Mouse (Mus musculus): ENCODE measurements around the gene Gtf3c2. TPM values are rescaled to one million over a fixed set of nuclear protein-coding genes. Genes with fewer than 3 reads are reported as not detected.
"Not testable (repeated sequence)": the region's sequence is repeated elsewhere in the genome, so short reads cannot be mapped to it uniquely, and the experiment has no call there.

The Gtf3c2 gene
- total and polyA plus RNA-seq, 2 experiments from 2014 or later = 49.8 to 52.9 TPM

DNA sequence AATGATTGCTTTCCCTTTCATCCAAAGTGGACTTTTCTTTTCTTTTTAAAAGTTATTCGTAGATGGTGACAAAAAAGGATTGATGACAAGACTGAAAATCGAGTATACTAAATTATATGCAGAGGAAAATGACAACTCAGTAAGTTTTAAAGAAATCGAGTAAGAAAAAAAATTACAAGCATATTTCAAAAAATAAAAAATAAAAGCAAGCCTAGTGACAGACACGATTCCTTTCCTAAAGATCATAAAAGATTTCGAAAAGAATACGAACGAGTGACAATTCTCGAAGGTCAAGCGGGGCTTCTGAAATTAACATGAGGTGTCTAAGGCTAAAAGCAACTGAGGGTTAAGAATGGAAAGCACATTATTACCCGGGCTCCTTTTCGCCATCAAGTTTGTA, 39.5 kb upstream of the Gtf3c2 start:
- H3K4me3 ChIP-seq (ENCODE audit: low read depth, low read length) = peak overlapping the region; percentile 100
- DNase-seq (no peak), ATAC-seq (no peak)
- H3K9ac ChIP-seq = peak overlapping the region; percentile 92
- peaks cover 4% of the 10 kb centered on the region; the same call in 1 of the 2 replicates for H3K4me1 ChIP-seq (ENCODE audit: insufficient read depth)
- H3K9me3 ChIP-seq (ENCODE audit: low read length) = no peaks in the 10 kb centered on the region
- TF ChIP-seq CTCF (IDR thresholded peaks at IDR 0.05; ENCODE audit: low read depth) = no peak
- 2% methylated on average over 11 of the region's 11 CpGs for WGBS
- peak overlapping the region; percentile 97 for H3K27ac ChIP-seq (ENCODE audit: low read depth, low read length)
- H3K36me3 ChIP-seq (ENCODE audit: insufficient read depth) = no peaks in the 10 kb centered on the region
- peak overlapping the region; percentile 79 for H3K4me2 ChIP-seq (ENCODE audit: low read depth)
- no peaks in the 10 kb centered on the region for H3K27me3 ChIP-seq (ENCODE audit: insufficient read depth, low read length)

DNA sequence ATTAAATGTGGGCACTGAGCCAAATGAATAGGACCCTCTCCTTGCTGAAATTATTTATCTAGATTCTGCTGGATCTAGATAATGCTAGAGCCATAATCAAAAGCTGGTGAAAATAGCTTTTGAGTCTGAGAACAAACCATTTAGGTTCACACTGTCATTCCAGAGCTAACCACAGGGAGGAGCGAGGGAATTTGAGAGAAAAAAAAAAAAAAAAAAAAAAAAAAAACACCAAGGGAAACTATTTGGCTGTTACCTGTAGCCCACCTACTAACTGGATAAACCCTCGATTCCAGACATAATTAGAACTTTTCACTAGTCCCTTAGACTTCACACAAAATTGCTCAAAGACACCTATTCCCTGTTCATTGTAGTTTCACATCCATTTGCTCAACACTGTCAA, 39.1 kb upstream of the Gtf3c2 start:
- Histone ChIP-seq H3K27me3 (ENCODE audit: insufficient read depth, low read length) (no peaks in the 10 kb centered on the region), H3K27ac (ENCODE audit: low read depth, low read length) (peak overlapping the region; percentile 36; the same call in 1 of the 2 replicates), H3K4me3 (ENCODE audit: low read depth, low read length) (peak overlapping the region; percentile 100), H3K36me3 (ENCODE audit: insufficient read depth) (no peaks in the 10 kb centered on the region), H3K4me1 (ENCODE audit: insufficient read depth) (peaks cover 4% of the 10 kb centered on the region; the same call in 1 of the 2 replicates), H3K9ac (0 out of 2 replicates have a peak overlapping the region, but pooled peaks have one; percentile 18), H3K4me2 (ENCODE audit: low read depth) (peak overlapping the region; percentile 79), H3K9me3 (ENCODE audit: low read length) (no peaks in the 10 kb centered on the region)
- peak; percentile 52 for TF ChIP-seq CTCF (IDR thresholded peaks at IDR 0.05; ENCODE audit: low read depth)
- no peak for ATAC-seq
- 3% methylated on average over 2 of the region's 2 CpGs for WGBS
- peak; percentile 59 for DNase-seq

DNA sequence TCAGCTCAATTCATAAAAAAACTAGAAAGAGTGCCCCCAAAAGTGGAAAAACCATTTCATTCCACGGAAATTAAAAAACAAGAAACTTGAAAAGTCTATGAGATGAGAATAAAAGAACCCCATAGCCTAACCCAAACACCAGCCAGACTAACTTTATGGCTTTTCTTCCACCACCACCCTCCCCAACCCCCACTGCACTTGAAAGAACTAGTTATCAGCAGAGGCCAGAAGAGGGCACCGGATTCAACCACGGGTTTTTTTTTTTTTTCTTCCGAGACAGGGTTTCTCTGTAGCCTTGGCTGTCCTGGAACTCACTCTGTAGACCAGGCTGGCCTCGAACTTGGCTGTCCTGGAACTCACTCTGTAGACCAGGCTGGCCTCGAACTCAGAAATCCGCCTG, 38.4 kb upstream of the Gtf3c2 start:
- no peaks in the 10 kb centered on the region for H3K27me3 ChIP-seq (ENCODE audit: insufficient read depth, low read length)
- H3K4me1 ChIP-seq (ENCODE audit: insufficient read depth) = peaks cover 4% of the 10 kb centered on the region; the same call in 1 of the 2 replicates
- DNase-seq (no peak), ATAC-seq (no peak)
- no peak overlapping the region for H3K27ac ChIP-seq (ENCODE audit: low read depth, low read length)
- no peaks in the 10 kb centered on the region for H3K36me3 ChIP-seq (ENCODE audit: insufficient read depth)
- no peak overlapping the region for H3K4me2 ChIP-seq (ENCODE audit: low read depth)
- no peak overlapping the region for H3K4me3 ChIP-seq (ENCODE audit: low read depth, low read length)
- TF ChIP-seq CTCF (IDR thresholded peaks at IDR 0.05; ENCODE audit: low read depth) = no peak
- H3K9ac ChIP-seq = no peak overlapping the region
- no peaks in the 10 kb centered on the region for H3K9me3 ChIP-seq (ENCODE audit: low read length)
- 74% methylated on average over 7 of the region's 7 CpGs for WGBS

DNA sequence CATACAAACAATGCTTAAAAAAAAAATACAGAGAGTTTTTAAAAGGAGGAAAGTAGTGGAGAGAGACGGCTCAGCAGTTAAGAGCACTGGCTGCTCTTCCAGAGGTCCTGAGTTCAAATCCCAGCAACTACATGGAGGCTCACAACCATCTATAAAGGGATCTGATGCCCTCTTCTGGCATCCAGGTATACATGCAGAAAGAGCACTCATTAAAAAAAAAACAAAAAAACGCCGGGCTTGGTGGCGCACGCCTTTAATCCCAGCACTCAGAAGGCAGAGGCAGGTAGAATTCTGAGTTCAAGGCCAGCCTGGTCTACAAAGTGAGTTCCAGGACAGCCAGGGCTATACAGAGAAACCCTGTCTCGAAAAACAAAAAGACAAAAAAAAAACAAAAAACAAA, 36.6 kb upstream of the Gtf3c2 start:
- not testable (repeated sequence) for H3K9me3 ChIP-seq (ENCODE audit: low read length); ATAC-seq
- WGBS = 91% methylated on average over 6 of the region's 6 CpGs

DNA sequence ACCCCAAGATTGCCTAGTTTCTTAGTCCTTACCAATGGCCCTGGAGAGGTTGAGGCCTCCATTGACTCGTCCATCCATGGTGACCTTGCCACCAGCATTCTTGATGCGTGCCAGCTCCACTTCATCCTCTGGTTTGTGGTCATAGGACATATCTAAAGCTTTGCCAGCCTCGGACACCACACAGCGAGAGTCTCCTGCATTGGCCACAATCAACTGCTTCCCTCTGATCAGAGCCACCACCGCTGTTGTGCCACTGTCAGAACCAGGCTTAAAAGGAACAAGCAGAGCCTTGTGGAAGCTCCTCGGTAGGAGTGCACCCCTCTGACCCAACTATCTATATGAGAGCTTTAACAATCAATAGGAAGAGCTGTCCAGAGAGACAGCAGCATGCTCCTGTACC, 24.5 kb upstream of the Gtf3c2 start:
- no peak for TF ChIP-seq CTCF (IDR thresholded peaks at IDR 0.05; ENCODE audit: low read depth)
- peaks cover 60% of the 10 kb centered on the region for H3K36me3 ChIP-seq (ENCODE audit: insufficient read depth)
- WGBS = 98% methylated on average over 6 of the region's 6 CpGs

More for the DNA sequence above, 36.6 kb upstream of the Gtf3c2 start:
- not testable (repeated sequence) for H3K9ac ChIP-seq; H3K4me2 ChIP-seq (ENCODE audit: low read depth); H3K27ac ChIP-seq (ENCODE audit: low read depth, low read length); DNase-seq; H3K4me1 ChIP-seq (ENCODE audit: insufficient read depth); H3K36me3 ChIP-seq (ENCODE audit: insufficient read depth); H3K4me3 ChIP-seq (ENCODE audit: low read depth, low read length); H3K27me3 ChIP-seq (ENCODE audit: insufficient read depth, low read length)

DNA sequence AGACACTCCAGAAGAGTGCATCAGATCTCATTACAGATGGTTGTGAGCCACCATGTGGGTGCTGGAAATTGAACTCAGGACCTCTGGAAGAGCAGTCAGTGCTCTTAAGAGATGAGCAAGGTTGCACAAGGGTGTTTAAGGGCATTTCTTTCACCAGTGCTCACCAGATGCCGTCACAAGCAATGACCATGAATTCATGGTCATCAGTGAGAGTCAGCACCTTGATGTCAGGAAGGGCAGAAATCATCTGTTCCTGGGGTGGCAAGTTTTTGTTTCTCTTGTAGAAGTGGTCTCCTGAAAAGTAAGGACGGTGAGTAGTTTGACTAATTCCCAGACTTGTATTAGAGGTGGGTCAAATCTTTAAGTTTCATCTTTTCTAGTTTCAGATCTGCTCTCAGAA, 23.9 kb upstream of the Gtf3c2 start:
- no peak for DNase-seq
- no peak overlapping the region for H3K9ac ChIP-seq
- no peak overlapping the region for H3K4me2 ChIP-seq (ENCODE audit: low read depth)
- H3K4me3 ChIP-seq (ENCODE audit: low read depth, low read length) = no peak overlapping the region
- TF ChIP-seq CTCF (IDR thresholded peaks at IDR 0.05; ENCODE audit: low read depth) = no peak
- peaks cover 65% of the 10 kb centered on the region for H3K36me3 ChIP-seq (ENCODE audit: insufficient read depth)
- H3K27ac ChIP-seq (ENCODE audit: low read depth, low read length) = no peak overlapping the region
- H3K27me3 ChIP-seq (ENCODE audit: insufficient read depth, low read length) = no peaks in the 10 kb centered on the region
- H3K9me3 ChIP-seq (ENCODE audit: low read length) = peaks cover 4% of the 10 kb centered on the region; the same call in 1 of the 2 replicates
- ATAC-seq = no peak
- WGBS = 89% methylated on average over 2 of the region's 2 CpGs
- peaks cover 6% of the 10 kb centered on the region; the same call in 1 of the 2 replicates for H3K4me1 ChIP-seq (ENCODE audit: insufficient read depth)

More for the DNA sequence above, 24.5 kb upstream of the Gtf3c2 start:
- Histone ChIP-seq H3K27ac (ENCODE audit: low read depth, low read length) (no peak overlapping the region), H3K9ac (no peak overlapping the region), H3K9me3 (ENCODE audit: low read length) (peaks cover 4% of the 10 kb centered on the region; the same call in 1 of the 2 replicates), H3K4me2 (ENCODE audit: low read depth) (no peak overlapping the region), H3K27me3 (ENCODE audit: insufficient read depth, low read length) (no peaks in the 10 kb centered on the region), H3K4me1 (ENCODE audit: insufficient read depth) (peaks cover 6% of the 10 kb centered on the region; the same call in 1 of the 2 replicates), H3K4me3 (ENCODE audit: low read depth, low read length) (no peak overlapping the region)
- DNase-seq (no peak), ATAC-seq (no peak)

DNA sequence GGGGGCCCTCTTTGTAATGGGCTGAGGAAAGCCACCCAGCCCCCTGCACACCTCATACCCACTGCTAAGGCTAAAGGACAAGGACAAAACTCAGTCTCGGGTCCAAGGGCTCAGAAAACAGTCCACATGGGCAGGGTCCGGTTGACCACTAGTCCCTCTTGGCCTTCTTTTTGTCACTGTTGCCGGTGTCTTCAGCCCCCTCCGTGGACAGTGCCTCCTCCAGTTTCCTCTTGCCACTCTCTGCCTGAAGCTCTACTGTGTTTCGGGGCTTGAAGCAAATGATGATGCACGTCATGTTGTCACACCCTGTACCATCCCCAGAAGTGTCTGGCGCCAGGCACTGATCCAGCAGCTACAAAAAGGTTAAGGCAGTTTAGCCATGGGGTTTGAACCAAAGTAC, 23.0 kb upstream of the Gtf3c2 start:
- Histone ChIP-seq H3K27me3 (ENCODE audit: insufficient read depth, low read length) (no peaks in the 10 kb centered on the region), H3K36me3 (ENCODE audit: insufficient read depth) (peaks cover 75% of the 10 kb centered on the region), H3K4me3 (ENCODE audit: low read depth, low read length) (no peak overlapping the region; the same call in 1 of the 2 replicates), H3K9me3 (ENCODE audit: low read length) (peaks cover 4% of the 10 kb centered on the region; the same call in 1 of the 2 replicates), H3K9ac (no peak overlapping the region), H3K27ac (ENCODE audit: low read depth, low read length) (peak overlapping the region; percentile 79; the same call in 1 of the 2 replicates), H3K4me1 (ENCODE audit: insufficient read depth) (peaks cover 6% of the 10 kb centered on the region; the same call in 1 of the 2 replicates), H3K4me2 (ENCODE audit: low read depth) (peak overlapping the region; percentile 62)
- DNase-seq (no peak), ATAC-seq (no peak)
- WGBS = 90% methylated on average over 7 of the region's 7 CpGs
- TF ChIP-seq CTCF (IDR thresholded peaks at IDR 0.05; ENCODE audit: low read depth) = no peak
